Mouse (Mus musculus) cerebellum, adult 2 months (tissue): ENCODE results near the gene Cdk6. TPM values are rescaled to one million over a fixed set of nuclear protein-coding genes. Genes with fewer than 3 reads are reported as not detected.

Experiments used
- DNase-seq, 2 experiments: peaks; one replicate each; pipeline ENCODE4 v3.0.0; 2021
- H3K27ac ChIP-seq: fragments of 200-500 bp; 2 replicates; pipeline ENCODE4 v1.5.1; 2012; ENCODE audit warnings: low read length, control low read depth, inconsistent platforms; ENCODE audit not compliant: insufficient read depth
- H3K27me3 ChIP-seq: fragments of 200-500 bp; 2 replicates; pipeline ENCODE4 v1.6.1; 2012; ENCODE audit warnings: inconsistent platforms, mild to moderate bottlenecking, low read length, moderate library complexity; ENCODE audit not compliant: control insufficient read depth, insufficient read depth
- H3K4me1 ChIP-seq: fragments of 200-500 bp; 2 replicates; pipeline ENCODE4 v1.6.1; 2011; ENCODE audit warnings: low read length; ENCODE audit not compliant: control insufficient read depth, insufficient read depth
- H3K4me3 ChIP-seq: fragments of 200-500 bp; replicated peaks from 2 replicates; pipeline ENCODE3; 2011; ENCODE audit warnings: mild to moderate bottlenecking, low read depth, low read length, control low read depth; ENCODE audit not compliant: insufficient read depth
- CTCF ChIP-seq: fragments of 200-500 bp; IDR thresholded peaks from 2 replicates; pipeline ENCODE4 v1.5.1; 2011; ENCODE audit warnings: low read depth, mild to moderate bottlenecking, control low read depth, low read length, moderate library complexity, borderline replicate concordance; ENCODE audit not compliant: insufficient read depth
- POLR2A ChIP-seq: fragments of 200-500 bp; IDR thresholded peaks from 2 replicates; pipeline ENCODE4 v1.6.1; 2011; ENCODE audit warnings: low read length, control low read depth, borderline replicate concordance; ENCODE audit not compliant: insufficient read depth
- WGBS: fragments of 180-500 bp; shearing (Covaris S2); methylation state at CpG from one replicate; pipeline ENCODE4 v1.1.7; 2018; 5-methylcytosine and 5-hydroxymethylcytosine counted together
- polyA plus RNA-seq: library from polyadenylated mRNA; depleted of rRNA; stranded (reverse); fragments of >200 nt; gene quantifications from 2 replicates; pipeline ENCODE4 v1.2.3, GENCODE M21; 2012

The Cdk6 gene
- polyA plus RNA-seq, 1 experiment: 0.39 TPM

DNA sequence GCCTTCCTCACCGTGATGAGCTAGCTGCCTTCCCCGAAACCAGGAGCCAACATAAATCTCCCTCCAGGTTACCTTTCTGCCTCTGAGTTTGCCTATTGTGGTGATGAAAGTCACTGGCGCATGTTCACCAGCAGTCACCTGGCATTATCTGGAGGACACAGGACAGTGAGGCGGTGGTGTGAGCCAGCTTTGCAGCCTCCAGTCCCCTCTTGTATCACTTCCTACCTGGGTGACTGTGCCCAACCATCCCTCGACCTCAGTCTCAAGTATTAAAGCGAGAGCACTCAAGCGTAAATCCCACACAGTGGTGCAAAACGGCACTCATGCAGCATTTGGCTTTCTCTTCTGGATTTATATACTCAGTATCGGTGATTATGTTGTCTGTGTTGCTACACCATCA is 152.7 kb downstream of the Cdk6 start:
- no peak for TF ChIP-seq CTCF
- TF ChIP-seq POLR2A: no peak
- Histone ChIP-seq H3K27me3 (no peaks in the 10 kb centered on the region), H3K4me1 (no peaks in the 10 kb centered on the region), H3K27ac (no peak overlapping the region), H3K4me3 (no peak overlapping the region)
- no peak for DNase-seq
- WGBS: 84% methylated on average over 9 of the region's 9 CpGs

GRCm38 (mm10) chr5:3494452-3495187 is 153.3 kb downstream of the Cdk6 start:
- DNase-seq: no peak
- no peak for TF ChIP-seq POLR2A
- TF ChIP-seq CTCF: no peak
- Histone ChIP-seq H3K4me1 (no peaks in the 10 kb centered on the region), H3K4me3 (no peak overlapping the region), H3K27me3 (no peaks in the 10 kb centered on the region), H3K27ac (no peak overlapping the region)
- 87% methylated on average over 8 of the region's 8 CpGs for WGBS

DNA sequence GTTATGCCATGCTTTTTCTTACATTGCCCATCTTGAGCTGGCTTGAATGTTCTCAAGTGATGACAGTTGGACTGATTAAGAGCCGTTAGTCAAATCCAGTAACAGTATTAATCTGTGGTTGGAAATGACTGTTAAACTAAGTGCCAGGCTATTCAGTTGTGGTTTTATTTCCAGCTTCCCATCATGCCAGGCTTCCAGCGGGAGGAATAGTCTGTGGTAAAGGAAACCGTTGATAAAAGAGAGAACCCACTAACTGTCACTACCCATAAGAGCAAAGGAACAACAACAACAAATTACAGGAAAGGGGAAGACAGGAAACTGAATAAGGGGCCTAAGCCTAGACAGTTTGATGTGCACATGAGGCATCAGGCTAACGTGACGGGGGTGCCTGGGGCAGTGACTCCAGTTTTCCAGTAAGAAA is 156.2 kb downstream of the Cdk6 start:
- Histone ChIP-seq H3K4me1 (no peaks in the 10 kb centered on the region), H3K4me3 (no peak overlapping the region), H3K27ac (no peak overlapping the region), H3K27me3 (no peaks in the 10 kb centered on the region)
- DNase-seq: no peak
- TF ChIP-seq POLR2A: no peak
- no peak for TF ChIP-seq CTCF
- WGBS: 72% methylated on average over 5 of the region's 5 CpGs

DNA sequence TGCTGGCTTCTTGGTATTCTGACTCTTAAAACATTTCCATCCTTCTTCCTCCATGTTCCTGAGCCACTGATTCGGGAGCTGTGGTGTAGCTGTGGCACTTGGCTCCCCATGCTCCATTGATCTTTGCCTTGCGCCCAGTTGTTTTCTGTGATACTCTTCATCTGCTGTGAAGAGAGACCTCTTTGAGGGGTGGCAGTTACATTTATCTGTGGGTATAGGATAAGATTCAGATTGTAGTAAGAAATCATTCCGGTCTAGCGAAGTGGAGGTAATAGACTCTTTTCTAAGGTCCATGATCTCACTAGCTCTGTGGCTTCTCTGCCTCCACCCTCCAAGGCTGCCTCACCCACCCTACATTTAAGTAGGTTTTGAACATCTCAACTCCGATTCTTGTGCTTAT is 159.0 kb downstream of the Cdk6 start:
- Histone ChIP-seq H3K27me3 (no peaks in the 10 kb centered on the region), H3K4me3 (no peak overlapping the region), H3K27ac (no peak overlapping the region), H3K4me1 (no peaks in the 10 kb centered on the region)
- TF ChIP-seq POLR2A: no peak
- no peak for TF ChIP-seq CTCF
- DNase-seq: no peak
- 93% methylated on average over 5 of the region's 5 CpGs for WGBS

DNA sequence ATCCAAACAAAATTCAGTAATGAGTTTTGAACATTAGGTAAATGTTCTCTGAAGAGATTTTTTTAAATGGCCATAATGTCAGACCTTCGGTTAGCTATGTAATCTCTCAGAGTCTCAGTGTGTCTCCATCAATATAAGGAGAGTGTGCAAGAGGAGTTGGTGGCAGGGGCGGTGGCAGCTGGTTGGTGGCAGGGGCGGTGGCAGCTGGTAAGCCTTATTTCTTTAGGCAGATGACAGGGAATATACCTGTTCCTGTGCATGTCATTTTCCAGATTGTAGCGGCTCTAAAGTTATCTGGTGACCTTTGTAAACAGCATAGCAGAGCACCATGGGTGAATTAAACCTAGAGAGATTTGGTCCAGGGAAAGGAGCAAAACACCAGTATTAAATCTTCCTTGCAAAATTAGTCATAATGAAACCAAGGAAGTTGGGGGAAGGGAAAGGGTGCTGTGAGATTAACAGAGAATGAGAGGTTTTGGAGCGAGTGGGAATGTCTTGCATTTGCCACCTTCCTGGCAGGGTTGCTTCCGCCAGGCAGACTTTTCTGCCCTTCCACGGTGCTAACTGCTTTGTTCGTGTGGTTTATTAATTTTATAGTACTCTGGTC is 159.8 kb downstream of the Cdk6 start:
- no peak for DNase-seq
- H3K4me3 ChIP-seq: no peak overlapping the region
- WGBS: 71% methylated on average over 8 of the region's 8 CpGs
- H3K27me3 ChIP-seq: no peaks in the 10 kb centered on the region
- H3K27ac ChIP-seq: no peak overlapping the region
- no peak for TF ChIP-seq POLR2A
- TF ChIP-seq CTCF: no peak
- no peaks in the 10 kb centered on the region for H3K4me1 ChIP-seq

GRCm38 (mm10) chr5:3501564-3502001 is 160.3 kb downstream of the Cdk6 start:
- Histone ChIP-seq H3K27ac (no peak overlapping the region), H3K4me3 (no peak overlapping the region), H3K4me1 (no peaks in the 10 kb centered on the region), H3K27me3 (no peaks in the 10 kb centered on the region)
- 56% methylated on average over 8 of the region's 8 CpGs for WGBS
- TF ChIP-seq CTCF (no peak), POLR2A (no peak)
- DNase-seq: no peak

DNA sequence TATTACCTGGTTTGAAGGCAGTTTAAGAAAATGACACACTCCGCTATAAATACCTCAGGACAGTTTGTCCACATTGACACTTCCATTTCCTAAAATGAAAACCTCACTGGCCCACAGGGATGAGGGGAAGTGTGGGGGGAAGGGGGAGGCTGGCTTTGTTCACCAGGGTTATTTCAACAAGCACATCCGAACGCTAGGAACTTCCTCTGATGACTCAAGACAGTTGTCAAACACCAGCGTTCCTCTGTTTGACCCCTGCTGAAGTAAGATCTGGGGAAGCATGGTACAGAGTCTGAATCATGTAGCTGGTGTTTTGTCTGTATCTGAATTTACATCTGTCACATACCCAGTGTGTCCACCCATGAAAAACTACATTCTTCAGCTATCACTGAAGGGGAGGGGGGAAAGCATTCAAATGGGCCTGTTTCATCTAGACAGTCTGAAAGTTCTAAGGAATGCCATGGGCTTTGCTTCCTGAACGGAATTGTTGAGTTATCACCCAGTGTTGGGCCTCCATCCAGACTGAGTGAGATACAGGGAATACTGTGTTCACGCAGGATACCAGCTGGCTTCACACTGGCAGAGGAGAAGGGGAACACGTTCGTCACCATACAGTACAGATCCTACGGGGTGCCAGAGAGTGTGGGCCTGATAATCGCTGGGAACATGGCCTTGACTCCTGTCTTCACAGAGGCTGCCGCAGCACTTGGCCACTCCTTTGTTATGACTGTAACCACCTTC is 161.5 kb downstream of the Cdk6 start:
- DNase-seq: no peak
- no peak overlapping the region for H3K27ac ChIP-seq

More for the DNA sequence above, 161.5 kb downstream of the Cdk6 start:
- TF ChIP-seq CTCF (no peak), POLR2A (no peak)
- H3K4me3 ChIP-seq: no peak overlapping the region
- H3K27me3 ChIP-seq: no peaks in the 10 kb centered on the region
- H3K4me1 ChIP-seq: no peaks in the 10 kb centered on the region
- 52% methylated on average over 11 of the region's 11 CpGs for WGBS
